Mouse (Mus musculus) lung, adult 2 months (tissue): Measurements from ENCODE around the gene Gp1bb. TPM values are rescaled to one million over a fixed set of nuclear protein-coding genes. Genes with fewer than 3 reads are reported as not detected.

Experiments used
- DNase-seq: peaks from one replicate; pipeline ENCODE4 v3.0.0; 2022
- H3K4me1 ChIP-seq: fragments of 200-500 bp; 2 replicates; pipeline ENCODE4 v1.6.1; 2011; ENCODE audit warnings: low read length; ENCODE audit not compliant: control insufficient read depth, insufficient read depth
- H3K4me3 ChIP-seq: fragments of 200-500 bp; replicated peaks from 2 replicates; pipeline ENCODE3; 2011; ENCODE audit warnings: low read depth, mild to moderate bottlenecking, control low read depth, low read length; ENCODE audit errors: extremely low read depth
- CTCF ChIP-seq: fragments of 200-500 bp; IDR thresholded peaks from 2 replicates; pipeline ENCODE4 v1.5.1; 2011; ENCODE audit warnings: mild to moderate bottlenecking, low read length, control low read depth; ENCODE audit not compliant: insufficient read depth
- POLR2A ChIP-seq: fragments of 200-500 bp; IDR thresholded peaks from 2 replicates; pipeline ENCODE4 v1.6.1; 2011; ENCODE audit warnings: low read depth, mild to moderate bottlenecking, control low read depth, low read length, borderline replicate concordance; ENCODE audit errors: extremely low read depth
- WGBS: fragments of 180-500 bp; shearing (Covaris S2); methylation state at CpG from one replicate; pipeline ENCODE4 v1.1.7; 2018; 5-methylcytosine and 5-hydroxymethylcytosine counted together
- polyA plus RNA-seq: library from polyadenylated mRNA; depleted of rRNA; stranded (reverse); fragments of >200 nt; gene quantifications from 2 replicates; pipeline ENCODE4 v1.2.3, GENCODE M21; 2012

Gp1bb gene
- polyA plus RNA-seq, 1 experiment = 15.5 TPM

- TF ChIP-seq POLR2A = no peak
- no peak for TF ChIP-seq CTCF
- DNase-seq = no peak
- no peak overlapping the region for H3K4me3 ChIP-seq
- no peaks in the 10 kb centered on the region; the same call in 1 of the 2 replicates for H3K4me1 ChIP-seq
- 86% methylated on average over 2 of the region's 2 CpGs for WGBS
Observed at GRCm38 (mm10) chr16:18609099-18609498, 13.1 kb downstream of the Gp1bb start.

- DNase-seq = no peak
- Histone ChIP-seq H3K4me1 (no peaks in the 10 kb centered on the region; the same call in 1 of the 2 replicates), H3K4me3 (no peak overlapping the region)
- WGBS = 24% methylated on average over 11 of the region's 11 CpGs
- TF ChIP-seq POLR2A (no peak), CTCF (no peak)
Observed at GRCm38 (mm10) chr16:18608226-18608625, 14.0 kb downstream of the Gp1bb start.

GRCm38 (mm10) chr16:18605705-18606104 lies 16.5 kb downstream of the Gp1bb start:
- DNase-seq = no peak
- TF ChIP-seq POLR2A = no peak
- no peak for TF ChIP-seq CTCF
- 69% methylated on average over 5 of the region's 5 CpGs for WGBS
- no peaks in the 10 kb centered on the region; the same call in 1 of the 2 replicates for H3K4me1 ChIP-seq
- no peak overlapping the region for H3K4me3 ChIP-seq

GRCm38 (mm10) chr16:18604267-18604701 lies 17.9 kb downstream of the Gp1bb start:
- H3K4me3 ChIP-seq = no peak overlapping the region
- no peak for DNase-seq
- no peak for TF ChIP-seq POLR2A
- no peak for TF ChIP-seq CTCF
- no peaks in the 10 kb centered on the region; the same call in 1 of the 2 replicates for H3K4me1 ChIP-seq
- WGBS = 56% methylated on average over 8 of the region's 8 CpGs

- 69% methylated on average over 7 of the region's 7 CpGs for WGBS
- no peak overlapping the region for H3K4me3 ChIP-seq
- DNase-seq = no peak
- TF ChIP-seq POLR2A = no peak
- no peak for TF ChIP-seq CTCF
- H3K4me1 ChIP-seq = no peaks in the 10 kb centered on the region; the same call in 1 of the 2 replicates
Observed at GRCm38 (mm10) chr16:18601447-18601846, 20.8 kb downstream of the Gp1bb start.

GRCm38 (mm10) chr16:18598006-18598405 lies 24.2 kb downstream of the Gp1bb start:
- H3K4me1 ChIP-seq = no peaks in the 10 kb centered on the region
- WGBS = 81% methylated on average over 3 of the region's 3 CpGs
- no peak overlapping the region for H3K4me3 ChIP-seq
- no peak for DNase-seq
- TF ChIP-seq CTCF (no peak), POLR2A (no peak)

- 60% methylated on average over 5 of the region's 5 CpGs for WGBS
- no peak for TF ChIP-seq CTCF
- TF ChIP-seq POLR2A = no peak
Observed at GRCm38 (mm10) chr16:18596255-18596654, 25.9 kb downstream of the Gp1bb start.

GRCm38 (mm10) chr16:18593930-18594329 lies 28.3 kb downstream of the Gp1bb start:
- WGBS = 67% methylated on average over 2 of the region's 2 CpGs
- no peak overlapping the region for H3K4me3 ChIP-seq
- H3K4me1 ChIP-seq = no peaks in the 10 kb centered on the region
- DNase-seq = no peak
- TF ChIP-seq CTCF (no peak), POLR2A (no peak)

More at GRCm38 (mm10) chr16:18596255-18596654, 25.9 kb downstream of the Gp1bb start:
- DNase-seq = no peak
- H3K4me1 ChIP-seq = no peaks in the 10 kb centered on the region
- no peak overlapping the region for H3K4me3 ChIP-seq

- no peaks in the 10 kb centered on the region for H3K4me1 ChIP-seq
- 11% methylated on average over 59 of the region's 59 CpGs for WGBS
- DNase-seq = no peak
- TF ChIP-seq POLR2A = no peak
- no peak for TF ChIP-seq CTCF
- no peak overlapping the region for H3K4me3 ChIP-seq
Observed at GRCm38 (mm10) chr16:18591047-18592018, 30.9 kb downstream of the Gp1bb start.
